Mouse (Mus musculus): ENCODE measurements around the gene Atf1. TPM values are rescaled to one million over a fixed set of nuclear protein-coding genes. Genes with fewer than 3 reads are reported as not detected.

Gene Atf1
- total and polyA plus RNA-seq, 2 experiments = 11.2 to 36.3 TPM

GRCm38 (mm10) chr15:100218018-100218417, 9.6 kb upstream of the Atf1 start:
- Histone ChIP-seq H3K27ac (replicated peaks; ENCODE audit: insufficient read depth, low read depth, low read length) (no peak overlapping the region), H3K9ac (ENCODE audit: low read depth, low read length) (no peak overlapping the region), H3K36me3 (ENCODE audit: control insufficient read depth, insufficient read depth, low read length) (peaks cover 4% of the 10 kb centered on the region; the same call in 1 of the 2 replicates), H3K27me3 (ENCODE audit: control insufficient read depth, insufficient read depth, low read length) (no peaks in the 10 kb centered on the region), H3K4me3 (ENCODE audit: insufficient read depth, low read depth, low read length) (no peak overlapping the region), H3K79me2 (ENCODE audit: control insufficient read depth, insufficient read depth, low read length) (no peaks in the 10 kb centered on the region), H3K4me1 (ENCODE audit: control insufficient read depth, insufficient read depth, low read length) (no peaks in the 10 kb centered on the region)
- no peak for TF ChIP-seq POLR2A (IDR thresholded peaks at IDR 0.05; ENCODE audit: extremely low read depth, insufficient read depth, low read length)
- TF ChIP-seq CTCF (IDR thresholded peaks at IDR 0.05; ENCODE audit: low read depth, low read length) = no peak
- 96% methylated on average over 3 of the region's 3 CpGs for WGBS
- DNase-seq (ENCODE audit: extremely low read depth, low read depth, low spot score) = no peak

GRCm38 (mm10) chr15:100219396-100219795, 8.2 kb upstream of the Atf1 start:
- peaks cover 4% of the 10 kb centered on the region; the same call in 1 of the 2 replicates for H3K36me3 ChIP-seq (ENCODE audit: control insufficient read depth, insufficient read depth, low read length)
- H3K4me3 ChIP-seq (ENCODE audit: insufficient read depth, low read depth, low read length) = no peak overlapping the region
- H3K27me3 ChIP-seq (ENCODE audit: control insufficient read depth, insufficient read depth, low read length) = no peaks in the 10 kb centered on the region
- H3K9ac ChIP-seq (ENCODE audit: low read depth, low read length) = no peak overlapping the region
- no peaks in the 10 kb centered on the region for H3K4me1 ChIP-seq (ENCODE audit: control insufficient read depth, insufficient read depth, low read length)
- H3K27ac ChIP-seq (replicated peaks; ENCODE audit: insufficient read depth, low read depth, low read length) = no peak overlapping the region
- WGBS = 79% methylated on average over 1 of the region's 1 CpGs
- TF ChIP-seq CTCF (IDR thresholded peaks at IDR 0.05; ENCODE audit: low read depth, low read length) = no peak
- TF ChIP-seq POLR2A (IDR thresholded peaks at IDR 0.05; ENCODE audit: extremely low read depth, insufficient read depth, low read length) = no peak
- DNase-seq (ENCODE audit: extremely low read depth, low read depth, low spot score) = no peak
- no peaks in the 10 kb centered on the region for H3K79me2 ChIP-seq (ENCODE audit: control insufficient read depth, insufficient read depth, low read length)

- H3K4me3 ChIP-seq (ENCODE audit: insufficient read depth, low read depth, low read length) = no peak overlapping the region
- peaks cover 2% of the 10 kb centered on the region; the same call in 1 of the 2 replicates for H3K36me3 ChIP-seq (ENCODE audit: control insufficient read depth, insufficient read depth, low read length)
- no peaks in the 10 kb centered on the region for H3K27me3 ChIP-seq (ENCODE audit: control insufficient read depth, insufficient read depth, low read length)
- WGBS = 49% methylated on average over 7 of the region's 7 CpGs
- H3K27ac ChIP-seq (replicated peaks; ENCODE audit: insufficient read depth, low read depth, low read length) = no peak overlapping the region
- H3K4me1 ChIP-seq (ENCODE audit: control insufficient read depth, insufficient read depth, low read length) = peaks cover 3% of the 10 kb centered on the region; the same call in 1 of the 2 replicates
- no peak overlapping the region for H3K9ac ChIP-seq (ENCODE audit: low read depth, low read length)
- no peaks in the 10 kb centered on the region for H3K79me2 ChIP-seq (ENCODE audit: control insufficient read depth, insufficient read depth, low read length)
- TF ChIP-seq POLR2A (IDR thresholded peaks at IDR 0.05; ENCODE audit: extremely low read depth, insufficient read depth, low read length) = no peak
- no peak for TF ChIP-seq CTCF (IDR thresholded peaks at IDR 0.05; ENCODE audit: low read depth, low read length)
- DNase-seq (ENCODE audit: extremely low read depth, low read depth, low spot score) = peak; percentile 24
Measured at GRCm38 (mm10) chr15:100220916-100221315, 6.7 kb upstream of the Atf1 start.

GRCm38 (mm10) chr15:100225381-100225780, 2.2 kb upstream of the Atf1 start:
- Histone ChIP-seq H3K4me1 (ENCODE audit: control insufficient read depth, insufficient read depth, low read length) (peaks cover 11% of the 10 kb centered on the region; the same call in 1 of the 2 replicates), H3K9ac (ENCODE audit: low read depth, low read length) (no peak overlapping the region), H3K27me3 (ENCODE audit: control insufficient read depth, insufficient read depth, low read length) (no peaks in the 10 kb centered on the region), H3K27ac (replicated peaks; ENCODE audit: insufficient read depth, low read depth, low read length) (no peak overlapping the region), H3K79me2 (ENCODE audit: control insufficient read depth, insufficient read depth, low read length) (peaks cover 13% of the 10 kb centered on the region), H3K36me3 (ENCODE audit: control insufficient read depth, insufficient read depth, low read length) (no peaks in the 10 kb centered on the region), H3K4me3 (ENCODE audit: insufficient read depth, low read depth, low read length) (no peak overlapping the region)
- WGBS = 93% methylated on average over 4 of the region's 4 CpGs
- TF ChIP-seq POLR2A (IDR thresholded peaks at IDR 0.05; ENCODE audit: extremely low read depth, insufficient read depth, low read length) (no peak), CTCF (IDR thresholded peaks at IDR 0.05; ENCODE audit: low read depth, low read length) (no peak)
- no peak for DNase-seq (ENCODE audit: extremely low read depth, low read depth, low spot score)

GRCm38 (mm10) chr15:100225891-100226290, 1.7 kb upstream of the Atf1 start:
- TF ChIP-seq POLR2A (IDR thresholded peaks at IDR 0.05; ENCODE audit: extremely low read depth, insufficient read depth, low read length) = no peak
- no peak for TF ChIP-seq CTCF (IDR thresholded peaks at IDR 0.05; ENCODE audit: low read depth, low read length)

GRCm38 (mm10) chr15:100227031-100227662, 472 bp upstream of the Atf1 start:
- DNase-seq (ENCODE audit: extremely low read depth, low read depth, low spot score) = peak; percentile 97
- peak overlapping the region; percentile 98 for H3K9ac ChIP-seq (ENCODE audit: low read depth, low read length)
- H3K79me2 ChIP-seq (ENCODE audit: control insufficient read depth, insufficient read depth, low read length) = peaks cover 25% of the 10 kb centered on the region
- H3K27me3 ChIP-seq (ENCODE audit: control insufficient read depth, insufficient read depth, low read length) = no peaks in the 10 kb centered on the region
- H3K4me3 ChIP-seq (ENCODE audit: insufficient read depth, low read depth, low read length) = peak overlapping the region; percentile 90
- WGBS = under 1% methylated on average over 17 of the region's 17 CpGs
- no peak for TF ChIP-seq POLR2A (IDR thresholded peaks at IDR 0.05; ENCODE audit: extremely low read depth, insufficient read depth, low read length)
- TF ChIP-seq CTCF (IDR thresholded peaks at IDR 0.05; ENCODE audit: low read depth, low read length) = no peak
- no peaks in the 10 kb centered on the region for H3K36me3 ChIP-seq (ENCODE audit: control insufficient read depth, insufficient read depth, low read length)
- H3K27ac ChIP-seq (replicated peaks; ENCODE audit: insufficient read depth, low read depth, low read length) = peak overlapping the region; percentile 99
- peaks cover 17% of the 10 kb centered on the region; the same call in 1 of the 2 replicates for H3K4me1 ChIP-seq (ENCODE audit: control insufficient read depth, insufficient read depth, low read length)

More at GRCm38 (mm10) chr15:100225891-100226290, 1.7 kb upstream of the Atf1 start:
- Histone ChIP-seq H3K4me3 (ENCODE audit: insufficient read depth, low read depth, low read length) (no peak overlapping the region), H3K27me3 (ENCODE audit: control insufficient read depth, insufficient read depth, low read length) (no peaks in the 10 kb centered on the region), H3K79me2 (ENCODE audit: control insufficient read depth, insufficient read depth, low read length) (peaks cover 17% of the 10 kb centered on the region), H3K27ac (replicated peaks; ENCODE audit: insufficient read depth, low read depth, low read length) (no peak overlapping the region), H3K9ac (ENCODE audit: low read depth, low read length) (no peak overlapping the region), H3K4me1 (ENCODE audit: control insufficient read depth, insufficient read depth, low read length) (peaks cover 11% of the 10 kb centered on the region; the same call in 1 of the 2 replicates), H3K36me3 (ENCODE audit: control insufficient read depth, insufficient read depth, low read length) (no peaks in the 10 kb centered on the region)
- peak; percentile 45 for DNase-seq (ENCODE audit: extremely low read depth, low read depth, low spot score)
- WGBS = 76% methylated on average over 1 of the region's 1 CpGs

Measured in liver, adult 2 months (tissue).